Mouse (Mus musculus) megakaryocyte, embryonic 14.5 days (primary cell): ENCODE data around the gene Nbeal2.

Source experiments
- FLI1 ChIP-seq: IDR thresholded peaks from 2 replicates; pipeline ENCODE4 v1.6.1; 2012; ENCODE audit warnings: low read length, inconsistent platforms, mixed read lengths
- GATA1 ChIP-seq: IDR thresholded peaks from 3 replicates; pipeline ENCODE4 v1.6.1; 2012; ENCODE audit warnings: mixed read lengths, low read length, inconsistent platforms, borderline replicate concordance

- TF ChIP-seq GATA1, result no peak
- TF ChIP-seq FLI1, result no peak
These were observed 33.1 kb upstream of the Nbeal2 start for GRCm38 (mm10) chr9:110687061-110687460.
